Mouse (Mus musculus) brain, embryonic 14.5 days (tissue): ENCODE results near the gene Itga9.

Experiments
- CTCF ChIP-seq: fragments of 200-500 bp; IDR thresholded peaks from 2 replicates; pipeline ENCODE4 v1.5.1; 2012; ENCODE audit warnings: inconsistent platforms, mild to moderate bottlenecking, moderate library complexity, borderline replicate concordance; ENCODE audit not compliant: insufficient read depth, insufficient read length; ENCODE audit errors: extremely low read depth
- POLR2A ChIP-seq: fragments of 200-500 bp; IDR thresholded peaks from 2 replicates; pipeline ENCODE4 v1.6.1; 2012; ENCODE audit warnings: mild to moderate bottlenecking, inconsistent platforms, borderline replicate concordance; ENCODE audit not compliant: poor library complexity, insufficient read depth, insufficient read length, severe bottlenecking; ENCODE audit errors: extremely low read depth

DNA sequence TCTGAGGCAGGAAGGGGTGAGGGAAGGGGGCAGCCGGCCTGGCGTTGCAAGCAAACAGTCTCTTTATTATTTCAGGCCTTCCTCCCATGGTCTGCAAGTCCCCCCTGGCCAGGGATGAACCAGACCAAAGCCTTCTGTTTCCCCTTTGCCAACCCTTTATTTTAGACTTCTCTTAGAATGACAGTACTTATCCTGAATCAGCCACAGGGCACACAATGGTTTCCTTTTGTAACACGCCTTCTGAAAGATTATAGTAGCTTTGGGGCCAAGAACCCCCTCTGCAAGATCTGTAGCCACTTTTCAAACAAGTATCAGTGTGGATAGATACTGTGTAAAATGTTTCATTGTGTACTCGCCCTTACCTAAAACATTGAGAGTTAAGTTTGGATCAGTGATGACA, 178.1 kb downstream of the Itga9 start:
- TF ChIP-seq CTCF (no peak), POLR2A (no peak)
